Mouse (Mus musculus) lung, embryonic 16.5 days (tissue): ENCODE data around the gene Myh1. TPM values are rescaled to one million over a fixed set of nuclear protein-coding genes. Genes with fewer than 3 reads are reported as not detected.

Experiments
- ATAC-seq: fragments of 200-750 bp; cut with Nextera tagmentation; 2 replicates; pipeline ENCODE4 v1.8.0; 2017; ENCODE audit warnings: low read depth, mild to moderate bottlenecking, moderate library complexity
- H3K27ac ChIP-seq: fragments of 300-500 bp; sonication (generic); 2 replicates; pipeline ENCODE4 v1.5.1; 2014; ENCODE audit warnings: mild to moderate bottlenecking, control low read depth, low read length
- H3K27me3 ChIP-seq: fragments of 300-500 bp; sonication (generic); 2 replicates; pipeline ENCODE4 v1.6.1; 2014; ENCODE audit warnings: low read depth, low read length, mixed read lengths; ENCODE audit not compliant: control insufficient read depth, insufficient read depth
- H3K36me3 ChIP-seq: fragments of 300-500 bp; sonication (generic); 2 replicates; pipeline ENCODE4 v1.6.1; 2014; ENCODE audit warnings: low read length; ENCODE audit not compliant: control insufficient read depth, insufficient read depth
- H3K4me1 ChIP-seq: fragments of 300-500 bp; sonication (generic); replicated peaks from 2 replicates; pipeline ENCODE4 v1.6.1; 2014; ENCODE audit warnings: low read length, mixed read lengths; ENCODE audit not compliant: control insufficient read depth, insufficient read depth
- H3K4me2 ChIP-seq: fragments of 300-500 bp; sonication (generic); 2 replicates; pipeline ENCODE4 v1.6.1; 2014; ENCODE audit warnings: low read depth, low read length, control low read depth
- H3K4me3 ChIP-seq: fragments of 300-500 bp; sonication (generic); 2 replicates; pipeline ENCODE4 v1.5.1; 2014; ENCODE audit warnings: mild to moderate bottlenecking, low read length, control low read depth
- H3K9ac ChIP-seq: fragments of 300-500 bp; sonication (generic); 2 replicates; pipeline ENCODE4 v1.6.1; 2014; ENCODE audit warnings: low read length, control low read depth
- H3K9me3 ChIP-seq: fragments of 300-500 bp; sonication (generic); 2 replicates; pipeline ENCODE4 v1.6.1; 2016; ENCODE audit warnings: low read length; ENCODE audit not compliant: control insufficient read depth
- WGBS: fragments of 180-500 bp; shearing (Covaris S2); extraction: QIAGEN DNeasy Blood & Tissue Kit; methylation state at CpG from one replicate; pipeline ENCODE4 v1.1.7; 2014; 5-methylcytosine and 5-hydroxymethylcytosine counted together
- polyA plus RNA-seq: library from polyadenylated mRNA; unstranded; fragments of >200 nt; fragmentation: Nextera tagmentation; extraction: Ambion mirVana; gene quantifications from 2 replicates; pipeline ENCODE4 v1.2.1, GENCODE M21; 2015

Myh1 gene
- polyA plus RNA-seq, 1 experiment from 2014 or later, result not detected

DNA sequence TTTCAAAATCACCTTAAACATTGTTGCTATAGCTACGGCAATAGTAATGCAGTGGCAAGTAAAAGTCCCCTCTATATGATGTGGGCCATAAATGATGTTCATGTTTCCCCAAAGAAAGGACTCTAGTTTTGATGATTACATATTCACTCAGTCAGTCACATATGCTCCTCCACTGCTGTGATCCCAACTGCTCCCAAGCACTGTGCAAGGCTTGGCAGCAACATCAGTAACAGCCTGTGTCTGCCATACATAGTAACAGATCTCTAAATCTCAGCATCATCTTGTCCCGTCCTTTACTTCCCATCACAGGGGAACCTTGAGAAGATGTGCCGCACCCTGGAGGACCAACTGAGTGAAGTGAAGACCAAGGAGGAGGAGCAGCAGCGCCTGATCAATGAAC, 53.8 kb downstream of the Myh1 start:
- Histone ChIP-seq H3K27ac (no peak overlapping the region), H3K36me3 (no peaks in the 10 kb centered on the region), H3K4me3 (no peak overlapping the region), H3K4me2 (no peak overlapping the region), H3K27me3 (no peaks in the 10 kb centered on the region), H3K4me1 (no peaks in the 10 kb centered on the region), H3K9me3 (no peaks in the 10 kb centered on the region), H3K9ac (no peak overlapping the region)
- 90% methylated on average over 4 of the region's 4 CpGs for WGBS
- no peak for ATAC-seq

DNA sequence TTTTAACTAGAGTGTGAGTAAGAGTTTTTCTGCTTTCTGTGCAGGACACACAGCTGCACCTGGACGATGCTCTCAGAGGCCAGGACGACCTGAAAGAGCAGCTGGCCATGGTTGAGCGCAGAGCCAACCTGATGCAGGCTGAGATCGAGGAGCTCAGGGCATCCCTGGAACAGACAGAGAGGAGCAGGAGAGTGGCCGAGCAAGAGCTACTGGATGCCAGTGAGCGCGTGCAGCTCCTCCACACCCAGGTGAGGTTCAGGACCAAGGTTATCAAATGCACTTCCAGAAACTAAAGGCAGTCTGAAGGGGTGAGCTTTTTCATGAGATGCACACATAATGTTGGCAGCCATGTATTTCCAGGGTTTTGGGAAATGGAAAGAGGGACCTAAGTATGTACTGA, 57.2 kb downstream of the Myh1 start:
- Histone ChIP-seq H3K4me3 (no peak overlapping the region), H3K4me1 (no peaks in the 10 kb centered on the region), H3K4me2 (no peak overlapping the region), H3K27ac (no peak overlapping the region), H3K9ac (no peak overlapping the region), H3K36me3 (no peaks in the 10 kb centered on the region), H3K9me3 (no peaks in the 10 kb centered on the region), H3K27me3 (no peaks in the 10 kb centered on the region)
- WGBS, result 72% methylated on average over 7 of the region's 7 CpGs
- no peak for ATAC-seq

DNA sequence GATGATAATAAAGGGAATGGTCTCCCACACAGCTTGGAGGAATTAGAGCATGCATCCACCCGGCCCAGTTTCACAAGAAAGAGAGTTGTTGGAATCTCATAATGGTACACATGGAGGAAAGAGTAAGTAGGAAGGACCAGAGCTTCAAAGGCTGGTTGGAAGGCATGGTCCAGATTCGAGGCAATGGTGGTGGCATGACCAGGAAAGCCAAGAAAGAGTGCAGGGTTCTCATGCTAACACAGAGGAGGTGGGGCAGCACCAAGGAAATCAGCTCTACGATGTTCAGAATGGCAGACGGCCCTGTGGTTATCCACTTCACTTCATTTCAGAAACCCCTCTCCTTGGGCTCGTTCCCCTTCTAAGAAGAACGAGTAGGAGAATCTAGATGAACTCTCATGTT, 61.1 kb downstream of the Myh1 start:
- ATAC-seq, result no peak
- no peak overlapping the region for H3K4me3 ChIP-seq
- 74% methylated on average over 6 of the region's 6 CpGs for WGBS
- H3K36me3 ChIP-seq, result no peaks in the 10 kb centered on the region
- no peak overlapping the region for H3K4me2 ChIP-seq
- H3K27me3 ChIP-seq, result no peaks in the 10 kb centered on the region
- H3K4me1 ChIP-seq, result no peaks in the 10 kb centered on the region
- H3K9me3 ChIP-seq, result no peaks in the 10 kb centered on the region
- H3K27ac ChIP-seq, result no peak overlapping the region
- H3K9ac ChIP-seq, result no peak overlapping the region

Other genes starting within 250 kb of the Myh1 start
- not detected in 2 replicates for gene Tmem238l, start 243.4 kb upstream of the Myh1 start, polyA plus RNA-seq
- 2.4 and 2.5 TPM in 2 replicates for gene Tmem220, start 174.9 kb upstream of the Myh1 start, polyA plus RNA-seq
- 29.1 and 29.2 TPM in 2 replicates for gene Adprm, start 147.5 kb upstream of the Myh1 start, polyA plus RNA-seq
- 14.7 and 15.8 TPM in 2 replicates for gene Sco1, start 147.4 kb upstream of the Myh1 start, polyA plus RNA-seq
- gene Myh3, start 121.8 kb upstream of the Myh1 start, polyA plus RNA-seq, result 7.1 and 10.8 TPM in 2 replicates
- 0.05 TPM in 1 of 2 replicates, not detected in the other for gene Myh2, start 29.0 kb upstream of the Myh1 start, polyA plus RNA-seq
- 0.35 TPM in 1 of 2 replicates, not detected in the other for gene Myh4, start 38.0 kb downstream of the Myh1 start, polyA plus RNA-seq
- 4.9 and 25.2 TPM in 2 replicates for gene Myh8, start 77.1 kb downstream of the Myh1 start, polyA plus RNA-seq
- 0.28 and 0.58 TPM in 2 replicates for gene Myh13, start 121.6 kb downstream of the Myh1 start, polyA plus RNA-seq